Mouse (Mus musculus) Patski (cell line): ENCODE results near the gene Serping1. TPM values are rescaled to one million over a fixed set of nuclear protein-coding genes. Genes with fewer than 3 reads are reported as not detected.
A peak's percentile ranks its signal among the peaks of the same experiment; 100 is the strongest.

Experiments
- ATAC-seq: fragments of 100-300 bp; one replicate; pipeline ENCODE4 v1.8.0; 2021
- CTCF ChIA-PET: fragments of 350-600 bp; sonication (Branson Sonifier 250); formaldehyde crosslinking; loops from one replicate; lab custom pipeline; 2022; ENCODE audit warnings: inconsistent platforms; lab: Charles Lee
- POLR2A ChIA-PET: fragments of 350-600 bp; sonication (Branson Sonifier 250); formaldehyde crosslinking; loops from one replicate; lab custom pipeline; 2022; ENCODE audit warnings: antibody characterized with exemption, inconsistent platforms; lab: Charles Lee
- DNase-seq: peaks from one replicate; pipeline ENCODE4 v3.0.0-alpha.2; 2011; ENCODE audit warnings: low read depth, low spot score
- H3K27me3 ChIP-seq: fragments of 371-371 bp; one replicate; pipeline ENCODE4 v1.5.1; 2021
- CTCF ChIP-seq: fragments of 100-300 bp; IDR thresholded peaks from one replicate; pipeline ENCODE4 v1.5.1; 2021
- in situ Hi-C: fragments of 300-500 bp; cut with MboI; formaldehyde crosslinking; loops from 3 replicates; pipeline ENCODE4 v1.11.1; 2018; ENCODE audit warnings: low pct_unique_long_range_greater_than_20kb, mixed read lengths
- polyA plus RNA-seq: library from polyadenylated mRNA; unstranded; gene quantifications from one replicate; pipeline ENCODE4 v1.2.3, GENCODE M21; 2021

Serping1 gene
- polyA plus RNA-seq, 1 experiment from 2014 or later = 0.14 TPM

DNA sequence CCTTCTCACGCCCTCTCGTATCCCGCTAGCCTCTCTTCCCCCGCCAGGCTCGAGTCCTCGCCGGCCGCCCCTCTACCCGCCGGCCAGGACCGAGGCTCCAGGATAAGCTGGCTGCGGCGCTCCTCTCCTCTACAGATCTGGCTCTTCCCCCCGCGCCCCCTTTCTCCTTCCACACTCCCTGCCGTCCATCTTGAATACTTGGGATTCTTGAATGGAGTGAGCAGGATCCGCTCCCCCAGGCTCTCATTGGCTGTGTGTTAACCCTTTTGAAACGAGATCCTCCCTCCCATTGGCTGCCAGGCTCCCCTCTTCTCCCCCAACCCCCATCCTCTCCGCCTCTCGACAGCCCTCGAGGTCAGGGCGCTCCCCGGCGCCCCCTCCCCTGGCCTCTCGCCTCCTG is 31.7 kb downstream of the Serping1 start, which contains the start of gene Gm19426:
Gm19426 (minus strand) TSS at position 95 of the 400 bp plus-strand sequence.
- POLR2A ChIA-PET = interaction anchor here (1.1 kb wide), 1 partner anchor 17 kb away, joined by 3 read pairs; the partner anchor contains the start of gene Clp1
- CTCF ChIA-PET = interaction anchor here (1.1 kb wide), 1 partner anchor 15 kb away, joined by 3 read pairs; no protein-coding TSS in a partner anchor
- DNase-seq = no peak
- peaks cover 6% of the 10 kb centered on the region for H3K27me3 ChIP-seq
- no peak for TF ChIP-seq CTCF
- in situ Hi-C loops = no loop called here
- ATAC-seq = peak; percentile 93

DNA sequence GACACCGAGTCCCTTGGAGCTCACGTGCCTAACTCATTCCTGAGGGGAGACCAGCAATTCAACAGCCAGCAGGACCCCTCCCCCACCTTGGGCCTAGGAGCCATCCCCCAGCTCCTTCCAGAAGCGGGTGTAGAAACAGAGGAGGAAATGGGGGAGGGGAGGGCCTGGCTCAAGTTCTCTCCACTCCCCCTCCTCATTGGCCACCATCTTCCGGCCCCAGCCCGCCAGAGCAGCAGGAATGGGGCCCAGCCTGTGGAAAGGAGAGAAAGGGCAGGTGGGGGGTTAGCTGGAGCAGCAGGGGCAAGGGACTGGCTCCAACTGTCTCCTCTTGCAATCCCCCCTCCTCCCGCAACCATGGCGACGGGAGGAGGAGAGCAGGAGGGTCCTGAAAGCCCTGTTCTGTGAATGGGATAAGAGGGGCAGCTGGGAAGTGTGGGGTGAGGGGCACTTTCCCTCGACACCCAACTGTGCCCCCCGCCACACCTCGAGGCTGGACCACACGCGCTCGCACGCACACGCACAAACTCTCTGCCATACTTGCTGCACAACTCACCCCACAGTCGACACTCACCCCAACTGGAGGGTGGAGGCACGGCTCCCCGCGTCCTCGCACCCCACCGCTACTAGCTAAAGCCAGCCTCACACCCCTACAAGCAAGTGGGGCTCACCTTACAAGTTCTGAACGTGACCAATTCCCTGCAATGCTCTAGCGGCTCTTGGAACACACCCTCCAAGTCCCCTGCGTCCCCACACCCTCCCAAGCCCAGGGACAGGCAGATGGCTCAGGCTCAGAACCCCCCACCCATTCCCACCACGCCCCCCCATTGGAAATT is 32.6 kb downstream of the Serping1 start:
- CTCF ChIA-PET = interaction anchor here (0.7 to 4.2 kb wide), 4 partner anchors 12 to 57 kb away, joined by 3 to 21 read pairs (median 16); partner anchors contain the start of gene Ube2l6
- in situ Hi-C loops = no loop called here
- no peak for ATAC-seq
- no peaks in the 10 kb centered on the region for H3K27me3 ChIP-seq
- POLR2A ChIA-PET = no interaction called here
- DNase-seq = no peak
- no peak for TF ChIP-seq CTCF

DNA sequence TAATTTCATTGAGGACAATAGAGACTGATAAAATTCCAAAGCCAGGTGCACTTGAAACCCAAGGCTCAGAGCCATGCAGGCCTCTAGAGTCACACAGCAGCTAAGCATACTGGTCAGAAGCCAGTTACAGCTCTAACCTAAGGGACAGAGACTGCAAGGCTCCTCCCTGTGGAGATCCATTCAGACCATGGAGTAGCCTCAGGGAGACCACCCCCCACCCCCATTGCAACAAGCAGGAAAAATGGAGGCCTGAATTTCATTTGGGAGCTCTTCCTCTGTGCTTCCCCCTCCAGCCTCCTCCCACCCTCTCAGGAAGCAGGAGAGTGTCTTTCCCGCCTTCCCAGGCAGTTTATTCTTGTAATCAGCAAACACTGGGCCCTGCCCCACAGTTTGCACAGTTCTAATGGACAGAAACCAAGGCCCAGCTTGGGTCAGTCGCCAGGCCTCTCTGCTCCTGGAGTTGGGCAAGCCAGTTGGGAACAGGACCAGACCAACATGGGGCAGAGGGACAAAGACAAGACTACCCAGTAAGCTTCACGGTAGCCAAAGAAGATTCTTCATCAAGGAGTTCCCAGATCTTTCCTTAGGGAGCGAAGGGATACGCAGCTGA is 33.3 kb downstream of the Serping1 start:
- ATAC-seq = no peak
- in situ Hi-C loops = no loop called here
- DNase-seq = no peak
- POLR2A ChIA-PET = no interaction called here
- CTCF ChIA-PET = interaction anchor here (1.0 to 4.2 kb wide), 5 partner anchors 7 to 57 kb away, joined by 3 to 21 read pairs (median 13); partner anchors contain the start of gene Ube2l6
- no peaks in the 10 kb centered on the region for H3K27me3 ChIP-seq
- no peak for TF ChIP-seq CTCF

DNA sequence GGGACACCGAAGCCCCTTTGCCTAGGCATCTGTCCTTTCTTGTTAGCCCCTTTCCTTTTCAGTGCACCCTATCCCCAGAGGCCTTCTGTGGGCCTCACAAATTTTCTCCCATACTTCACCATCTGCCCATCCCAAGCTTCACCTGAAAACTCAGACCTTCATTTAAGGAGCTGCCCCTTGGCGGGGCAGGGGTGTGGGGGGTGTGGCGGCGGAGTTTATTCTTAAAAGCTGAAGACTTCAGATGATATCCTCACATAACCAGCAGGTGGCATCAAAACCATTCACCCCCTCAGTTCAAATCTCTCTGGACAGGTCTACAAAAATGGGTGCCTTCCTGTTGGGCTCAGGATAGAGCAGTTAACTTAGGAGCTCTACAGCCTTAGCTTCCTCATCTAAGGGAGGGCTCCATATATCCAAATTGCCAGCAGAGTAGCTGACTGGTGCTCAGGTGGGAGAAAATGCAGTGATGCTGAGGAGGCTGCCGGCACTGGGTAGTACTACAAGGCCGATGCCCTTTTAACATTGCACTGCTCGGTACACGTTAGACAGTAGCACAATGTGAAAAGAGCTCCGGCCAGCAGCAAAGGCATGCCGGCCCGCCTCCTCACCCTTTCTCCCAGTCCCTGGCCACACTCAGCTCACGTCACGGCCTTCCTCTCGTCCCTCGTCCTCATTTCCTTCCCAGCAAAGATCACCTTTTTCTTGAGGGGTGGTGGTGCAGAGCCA is 34.5 kb downstream of the Serping1 start:
- CTCF ChIA-PET = interaction anchor here (0.6 to 4.2 kb wide), 10 partner anchors 9 to 58 kb away, joined by 3 to 21 read pairs (median 5); partner anchors contain the start of gene Ube2l6
- no peak for ATAC-seq

DNA sequence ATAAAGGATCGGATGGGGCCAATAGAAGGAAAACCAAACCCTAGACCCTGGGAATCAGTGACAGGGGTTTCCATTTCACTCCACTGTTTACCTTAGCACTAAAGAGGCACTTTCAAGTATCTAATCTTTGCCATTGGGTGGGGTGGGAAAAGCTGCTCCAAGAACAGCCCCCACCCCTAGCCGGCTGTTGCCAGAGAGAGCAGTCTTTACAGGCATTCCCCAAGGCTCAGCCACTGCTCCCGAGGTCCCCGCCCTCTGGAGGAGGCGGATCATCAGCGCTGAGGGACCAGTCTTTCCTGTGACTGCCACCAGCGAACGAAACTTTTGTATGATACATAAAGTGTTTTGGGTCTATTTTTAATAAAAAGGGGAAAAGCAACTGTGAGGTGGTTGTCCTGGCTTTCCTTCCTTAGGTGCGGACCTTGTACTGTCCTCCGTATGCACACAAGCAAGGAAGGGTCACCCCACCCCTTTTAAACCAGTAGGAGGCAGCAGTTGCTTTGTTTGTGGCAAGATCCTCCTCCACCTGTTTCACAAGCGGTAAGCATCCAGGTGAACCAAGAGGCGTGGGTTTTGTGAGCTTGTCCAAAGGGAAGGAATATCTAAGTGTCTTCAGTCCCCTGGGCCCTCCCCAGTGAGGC is 36.9 kb downstream of the Serping1 start:
- in situ Hi-C loops = loop anchor here (10.0 kb wide), 1 partner anchor 326 kb away; no protein-coding TSS in a partner anchor
- ATAC-seq = no peak

More for the DNA sequence above, 34.5 kb downstream of the Serping1 start:
- POLR2A ChIA-PET = interaction anchor here (1.4 kb wide), 1 partner anchor 10 kb away, joined by 3 read pairs; no protein-coding TSS in a partner anchor
- no peak for DNase-seq
- in situ Hi-C loops = no loop called here
- no peak for TF ChIP-seq CTCF
- H3K27me3 ChIP-seq = no peaks in the 10 kb centered on the region

DNA sequence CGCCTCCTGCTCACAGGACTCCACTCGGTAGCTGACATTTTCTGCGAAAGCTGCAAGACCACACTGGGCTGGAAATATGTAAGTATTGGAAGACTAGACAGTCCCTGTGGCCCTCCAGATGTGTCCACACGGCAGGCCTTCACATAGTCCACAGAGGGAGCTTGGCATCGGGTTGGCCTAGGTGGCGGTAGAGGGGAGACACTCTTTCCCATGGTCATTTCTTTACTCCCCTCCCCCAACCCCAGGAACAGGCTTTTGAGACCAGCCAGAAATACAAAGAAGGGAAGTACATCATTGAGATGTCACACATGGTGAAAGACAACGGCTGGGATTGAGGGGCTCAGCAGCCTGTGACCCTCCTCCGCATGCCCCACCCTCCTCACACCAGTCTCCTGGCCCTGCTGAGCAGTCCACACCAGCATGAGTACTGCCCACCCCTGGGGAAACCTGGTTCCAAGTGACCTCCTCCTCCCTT is 37.8 kb downstream of the Serping1 start:
- no peaks in the 10 kb centered on the region for H3K27me3 ChIP-seq
- ChIA-PET POLR2A (interaction anchor here (1.0 to 1.1 kb wide), 3 partner anchors 10 to 89 kb away, joined by 3 to 7 read pairs (median 3); partner anchors contain the start of genes Clp1 and Timm10), CTCF (interaction anchor here (1.2 to 2.3 kb wide), 3 partner anchors 12 to 250 kb away, joined by 3 to 6 read pairs (median 4); no protein-coding TSS in a partner anchor)
- in situ Hi-C loops = loop anchor here (10.0 kb wide), 1 partner anchor 327 kb away; no protein-coding TSS in a partner anchor
- DNase-seq (no peak), ATAC-seq (no peak)
- TF ChIP-seq CTCF = no peak

More for the DNA sequence above, 36.9 kb downstream of the Serping1 start:
- no peaks in the 10 kb centered on the region for H3K27me3 ChIP-seq
- ChIA-PET CTCF (interaction anchor here (1.4 to 4.2 kb wide), 4 partner anchors 11 to 24 kb away, joined by 4 to 21 read pairs (median 5); no protein-coding TSS in a partner anchor), POLR2A (interaction anchor here (1.0 kb wide), 1 partner anchor 88 kb away, joined by 3 read pairs; the partner anchor contains the start of gene Timm10)
- no peak for DNase-seq
- TF ChIP-seq CTCF = no peak

DNA sequence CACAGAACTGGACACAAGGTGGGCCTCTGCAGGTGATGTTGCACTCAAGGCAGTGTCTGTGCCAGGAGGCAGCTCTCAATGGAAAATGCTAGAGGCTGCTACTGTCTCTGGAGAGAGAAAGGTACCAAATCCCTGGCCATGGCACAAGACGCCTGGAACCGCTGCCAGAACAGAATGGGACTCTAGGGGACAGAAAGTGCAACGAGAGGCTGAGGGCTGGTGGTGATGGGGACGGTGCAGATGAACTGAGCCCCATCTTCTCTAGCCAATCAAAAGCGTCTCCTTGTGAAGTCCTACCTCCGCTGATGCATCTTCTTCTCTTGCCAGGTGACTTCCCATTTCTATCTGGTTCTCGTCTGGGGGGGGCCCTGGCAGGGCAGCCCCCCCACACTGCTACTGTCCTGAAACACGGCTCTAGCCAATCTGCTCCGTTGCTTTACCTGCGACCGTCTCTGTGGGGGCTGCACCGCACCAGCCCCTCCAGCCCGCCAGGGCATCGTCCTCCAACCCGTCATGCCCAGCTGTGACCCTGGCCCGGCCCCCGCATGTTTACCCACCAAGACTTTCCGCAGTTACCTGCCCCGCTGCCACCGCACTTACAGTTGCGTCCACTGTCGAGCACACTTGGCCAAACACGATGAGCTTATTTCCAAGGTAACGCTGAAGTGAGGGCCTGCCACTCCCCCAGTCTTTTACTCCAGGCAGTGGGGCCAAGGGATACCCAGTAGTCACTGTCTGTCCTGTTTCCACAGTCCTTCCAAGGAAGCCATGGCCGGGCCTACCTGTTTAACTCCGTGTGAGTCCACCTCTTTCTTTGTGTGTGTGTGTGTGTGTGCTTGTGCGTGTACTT is 38.7 kb downstream of the Serping1 start:
- H3K27me3 ChIP-seq = no peaks in the 10 kb centered on the region
- TF ChIP-seq CTCF = no peak
- ATAC-seq = no peak
- in situ Hi-C loops = loop anchor here (10.0 kb wide), 1 partner anchor 328 kb away; no protein-coding TSS in a partner anchor
- no peak for DNase-seq
- ChIA-PET POLR2A (interaction anchor here (0.9 to 1.1 kb wide), 3 partner anchors 9 to 52 kb away, joined by 3 to 7 read pairs (median 5); partner anchors contain the start of gene Clp1), CTCF (interaction anchor here (0.7 to 2.3 kb wide), 5 partner anchors 13 to 249 kb away, joined by 3 to 8 read pairs (median 3); no protein-coding TSS in a partner anchor)

DNA sequence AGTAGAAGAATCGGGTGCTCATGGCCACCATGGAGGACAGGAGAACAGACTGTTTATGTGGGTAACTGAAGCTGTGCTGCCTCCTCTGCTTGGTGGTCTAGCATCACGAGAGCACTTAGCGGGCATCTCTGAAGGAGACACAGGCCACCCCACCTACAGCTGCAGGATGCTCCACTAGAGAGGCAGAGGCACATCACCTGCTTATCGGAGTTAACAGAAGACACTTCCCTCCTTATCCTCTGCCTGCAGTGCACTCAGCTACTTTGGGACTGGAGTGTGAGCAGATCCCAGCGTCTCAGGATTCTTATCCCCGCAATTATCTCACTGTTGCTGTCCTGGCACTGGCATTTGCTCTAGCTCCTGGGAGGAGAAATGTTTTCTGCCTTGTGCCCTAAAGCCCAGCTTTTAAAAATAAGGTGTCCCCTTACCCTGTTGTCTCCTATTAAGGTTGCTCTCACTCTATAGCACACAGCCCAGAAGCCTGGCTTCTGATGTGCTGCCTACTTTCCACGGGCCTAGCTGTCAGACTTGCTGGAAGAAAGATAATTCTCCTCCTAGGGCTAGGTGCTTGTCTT is 39.8 kb downstream of the Serping1 start:
- ChIA-PET POLR2A (interaction anchor here (1.9 kb wide), 1 partner anchor 14 kb away, joined by 5 read pairs; no protein-coding TSS in a partner anchor), CTCF (interaction anchor here (1.2 to 1.9 kb wide), 2 partner anchors 23 to 118 kb away, joined by 3 to 8 read pairs; no protein-coding TSS in a partner anchor)
- no peak for ATAC-seq
- in situ Hi-C loops = loop anchor here (10.0 kb wide), 1 partner anchor 329 kb away; no protein-coding TSS in a partner anchor
- DNase-seq = no peak
- H3K27me3 ChIP-seq = no peaks in the 10 kb centered on the region
- TF ChIP-seq CTCF = no peak
